Mouse (Mus musculus) kidney, embryonic 14.5 days (tissue): ENCODE data around the gene Olfr670. TPM values are rescaled to one million over a fixed set of nuclear protein-coding genes. Genes with fewer than 3 reads are reported as not detected.
"Not testable (repeated sequence)": the region's sequence is repeated elsewhere in the genome, so short reads cannot be mapped to it uniquely, and the experiment has no call there.

Experiments used
- ATAC-seq: fragments of 200-750 bp; cut with Nextera tagmentation; 2 replicates; pipeline ENCODE4 v1.8.0; 2017; ENCODE audit warnings: moderate number of reproducible peaks, mild to moderate bottlenecking, moderate TSS enrichment, moderate library complexity; ENCODE audit not compliant: low FRiP score, low TSS enrichment
- H3K27ac ChIP-seq: fragments of 300-500 bp; sonication (generic); 2 replicates; pipeline ENCODE4 v1.5.1; 2014; ENCODE audit warnings: low read depth, mild to moderate bottlenecking, low read length, moderate library complexity, mixed read lengths
- H3K27me3 ChIP-seq: fragments of 300-500 bp; sonication (generic); 2 replicates; pipeline ENCODE4 v1.6.1; 2014; ENCODE audit warnings: mild to moderate bottlenecking, low read length; ENCODE audit not compliant: control insufficient read depth, insufficient read depth
- H3K36me3 ChIP-seq: fragments of 300-500 bp; sonication (generic); 2 replicates; pipeline ENCODE4 v1.6.1; 2014; ENCODE audit warnings: low read length, mixed read lengths; ENCODE audit not compliant: control insufficient read depth, insufficient read depth
- H3K4me1 ChIP-seq: fragments of 300-500 bp; sonication (generic); 2 replicates; pipeline ENCODE4 v1.6.1; 2014; ENCODE audit warnings: low read length, mixed read lengths; ENCODE audit not compliant: control insufficient read depth, insufficient read depth
- H3K4me2 ChIP-seq: fragments of 300-500 bp; sonication (generic); replicated peaks from 2 replicates; pipeline ENCODE4 v1.6.1; 2014; ENCODE audit warnings: low read depth, mild to moderate bottlenecking, low read length
- H3K4me3 ChIP-seq: fragments of 300-500 bp; sonication (generic); 2 replicates; pipeline ENCODE4 v1.5.1; 2014; ENCODE audit warnings: mild to moderate bottlenecking, low read length
- H3K9ac ChIP-seq: fragments of 300-500 bp; sonication (generic); 2 replicates; pipeline ENCODE4 v1.6.1; 2014; ENCODE audit warnings: low read depth, mild to moderate bottlenecking, low read length, moderate library complexity
- H3K9me3 ChIP-seq: fragments of 300-500 bp; sonication (generic); 2 replicates; pipeline ENCODE4 v1.6.1; 2016; ENCODE audit warnings: low read length; ENCODE audit not compliant: control insufficient read depth
- WGBS: fragments of 180-500 bp; shearing (Covaris S2); extraction: QIAGEN DNeasy Blood & Tissue Kit; methylation state at CpG from one replicate; pipeline ENCODE4 v1.1.7; 2014; 5-methylcytosine and 5-hydroxymethylcytosine counted together
- polyA plus RNA-seq: library from polyadenylated mRNA; unstranded; fragments of >200 nt; fragmentation: Nextera tagmentation; extraction: Ambion mirVana; gene quantifications from 2 replicates; pipeline ENCODE4 v1.2.1, GENCODE M21; 2014

The Olfr670 gene
- polyA plus RNA-seq = not detected in 2 replicates

DNA sequence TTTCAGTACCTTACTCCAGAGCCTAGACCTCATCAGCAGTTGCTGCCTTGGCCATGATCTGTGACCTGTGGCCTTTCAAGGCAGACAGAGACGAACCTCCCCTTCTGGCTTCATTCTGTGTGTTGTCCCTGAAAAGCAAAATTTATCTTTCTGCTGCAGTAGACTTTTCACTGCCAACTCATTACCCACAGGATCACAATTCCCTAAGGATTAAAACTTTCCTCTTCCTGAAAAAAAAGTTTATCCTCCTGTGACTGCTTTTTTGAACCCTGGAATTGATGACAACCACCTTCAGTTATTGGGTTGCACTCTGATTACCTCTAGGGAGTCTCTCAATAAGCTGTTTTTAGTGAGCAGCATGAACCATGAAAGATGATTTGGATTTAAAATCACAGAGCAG is at the start of gene Olfr670:
Gene Olfr670, minus strand, starts transcription at position 101 of the 400 bp plus-strand sequence.
- Histone ChIP-seq H3K4me3 (no peak within 1 kb of the TSS), H3K27me3 (no peaks in the 10 kb centered on the region), H3K27ac (no peak within 1 kb of the TSS), H3K9me3 (no peaks in the 10 kb centered on the region), H3K4me2 (no peak within 1 kb of the TSS), H3K4me1 (no peaks in the 10 kb centered on the region), H3K9ac (no peak within 1 kb of the TSS), H3K36me3 (no peaks in the 10 kb centered on the region)
- whole genome bisulfite sequencing = 19% methylated on average over 1 of the region's 1 CpGs
- ATAC-seq = no peak

GRCm38 (mm10) chr7:105001929-105002328 is 39.5 kb upstream of the Olfr670 start, which contains the start of gene Olfr672:
Gene Olfr672, minus strand, starts transcription at chr7:105002029.
- Histone ChIP-seq H3K4me3 (no peak within 1 kb of the TSS), H3K4me1 (no peaks in the 10 kb centered on the region), H3K9me3 (no peaks in the 10 kb centered on the region), H3K27me3 (no peaks in the 10 kb centered on the region), H3K9ac (no peak within 1 kb of the TSS), H3K36me3 (no peaks in the 10 kb centered on the region), H3K27ac (no peak within 1 kb of the TSS), H3K4me2 (no peak within 1 kb of the TSS)
- ATAC-seq = no peak

- Histone ChIP-seq H3K27me3 (no peaks in the 10 kb centered on the region), H3K9me3 (no peaks in the 10 kb centered on the region), H3K4me1 (no peaks in the 10 kb centered on the region), H3K4me3 (no peak within 1 kb of the TSS), H3K36me3 (no peaks in the 10 kb centered on the region), H3K9ac (no peak within 1 kb of the TSS), H3K4me2 (no peak within 1 kb of the TSS), H3K27ac (no peak within 1 kb of the TSS)
- WGBS = 78% methylated on average over 1 of the region's 1 CpGs
- ATAC-seq = no peak
Observed at GRCm38 (mm10) chr7:104979026-104979425, 16.6 kb upstream of the Olfr670 start, which contains the start of gene Olfr671. Gene Olfr671, minus strand, starts transcription at chr7:104979126.

DNA sequence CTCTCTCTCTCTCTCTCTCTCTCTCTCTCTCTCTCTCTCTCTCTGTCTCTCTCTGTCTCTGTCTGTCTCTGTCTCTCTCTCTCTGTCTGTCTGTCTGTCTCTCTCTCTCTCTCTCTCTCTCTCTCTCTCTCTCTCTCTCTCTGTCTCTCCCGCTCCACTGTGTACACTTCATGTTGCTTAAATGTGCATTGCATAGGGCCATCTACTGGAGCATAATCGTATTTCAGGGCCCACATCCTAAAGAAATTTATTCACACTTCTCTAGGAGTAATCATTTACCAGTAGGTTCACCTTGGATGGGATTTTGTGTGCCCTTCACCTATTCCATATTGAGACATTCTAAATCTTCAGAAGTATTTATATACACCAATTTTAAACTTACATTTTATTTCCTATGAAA is 10.1 kb upstream of the Olfr670 start:
- not testable (repeated sequence) for H3K27me3 ChIP-seq, H3K9ac ChIP-seq, H3K36me3 ChIP-seq, H3K4me2 ChIP-seq, H3K9me3 ChIP-seq, ATAC-seq, H3K4me1 ChIP-seq, H3K27ac ChIP-seq, H3K4me3 ChIP-seq
- WGBS = 72% methylated on average over 2 of the region's 2 CpGs

DNA sequence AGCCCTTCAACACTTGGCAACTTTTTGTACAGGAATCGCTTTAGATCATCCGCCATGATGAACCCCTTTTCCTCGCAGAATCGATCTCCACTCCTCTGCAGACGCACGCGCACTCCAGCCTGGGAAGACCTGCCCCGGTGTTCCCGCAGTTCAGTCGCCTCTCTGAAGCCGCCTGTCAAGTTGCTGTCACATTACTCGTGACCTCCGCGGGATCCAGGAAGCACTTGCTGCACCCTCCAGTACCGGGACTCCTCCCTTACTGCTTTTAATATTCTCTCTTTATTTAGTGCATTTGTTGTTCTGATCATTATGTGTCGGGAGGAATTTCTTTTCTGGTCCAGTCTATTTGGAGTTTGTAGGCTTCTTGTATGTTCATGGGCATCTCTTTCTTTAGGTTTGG is 12.2 kb downstream of the Olfr670 start:
- not testable (repeated sequence) for H3K9me3 ChIP-seq, H3K27me3 ChIP-seq, H3K27ac ChIP-seq, H3K9ac ChIP-seq, H3K36me3 ChIP-seq, ATAC-seq, H3K4me1 ChIP-seq, H3K4me3 ChIP-seq, H3K4me2 ChIP-seq
- whole genome bisulfite sequencing = 94% methylated on average over 16 of the region's 16 CpGs

- H3K4me3 ChIP-seq = no peak within 1 kb of the TSS
- no peaks in the 10 kb centered on the region for H3K9me3 ChIP-seq
- H3K27ac ChIP-seq = no peak within 1 kb of the TSS
- no peaks in the 10 kb centered on the region for H3K4me1 ChIP-seq
- H3K4me2 ChIP-seq = no peak within 1 kb of the TSS
- H3K27me3 ChIP-seq = no peaks in the 10 kb centered on the region
- no peak for ATAC-seq
- 92% methylated on average over 1 of the region's 1 CpGs for WGBS
- no peaks in the 10 kb centered on the region for H3K36me3 ChIP-seq
- H3K9ac ChIP-seq = no peak within 1 kb of the TSS
Observed at GRCm38 (mm10) chr7:104933940-104934339, 28.5 kb downstream of the Olfr670 start, which contains the start of gene Olfr669. Gene Olfr669, plus strand, starts transcription at chr7:104934240.

GRCm38 (mm10) chr7:104927957-104928356 is 34.5 kb downstream of the Olfr670 start, which contains the start of gene Olfr668:
Gene Olfr668, minus strand, starts transcription at chr7:104928057.
- Histone ChIP-seq H3K27me3 (no peaks in the 10 kb centered on the region), H3K4me3 (no peak within 1 kb of the TSS), H3K27ac (no peak within 1 kb of the TSS), H3K4me1 (no peaks in the 10 kb centered on the region), H3K9ac (no peak within 1 kb of the TSS), H3K9me3 (no peaks in the 10 kb centered on the region), H3K36me3 (no peaks in the 10 kb centered on the region), H3K4me2 (no peak within 1 kb of the TSS)
- ATAC-seq = no peak
- WGBS = 73% methylated on average over 1 of the region's 1 CpGs

GRCm38 (mm10) chr7:104921382-104921781 is 41.0 kb downstream of the Olfr670 start, which contains the start of gene Olfr667:
Gene Olfr667, minus strand, starts transcription at chr7:104921482.
- no peaks in the 10 kb centered on the region for H3K4me1 ChIP-seq
- no peaks in the 10 kb centered on the region for H3K27me3 ChIP-seq
- no peak within 1 kb of the TSS for H3K4me2 ChIP-seq
- H3K36me3 ChIP-seq = no peaks in the 10 kb centered on the region
- no peak for ATAC-seq
- no peak within 1 kb of the TSS for H3K27ac ChIP-seq
- H3K9me3 ChIP-seq = no peaks in the 10 kb centered on the region
- 93% methylated on average over 1 of the region's 1 CpGs for WGBS
- no peak within 1 kb of the TSS for H3K9ac ChIP-seq
- no peak within 1 kb of the TSS for H3K4me3 ChIP-seq
